Mouse (Mus musculus) left cerebral cortex, adult 2 months (tissue): ENCODE results near the gene Col6a2. TPM values are rescaled to one million over a fixed set of nuclear protein-coding genes. Genes with fewer than 3 reads are reported as not detected.

Source experiments
- DNase-seq, 2 experiments: peaks; one replicate each; pipeline ENCODE4 v3.0.0; 2021 to 2022; ENCODE audit warnings: low spot score in 2 of 2, mixed read lengths in 1 of 2; ENCODE audit errors: extremely low spot score in 1 of 2
- H3K27ac ChIP-seq: fragments of 200-600 bp; 2 replicates; pipeline ENCODE4 v1.8.1; 2022
- H3K4me3 ChIP-seq: fragments of 200-600 bp; 2 replicates; pipeline ENCODE4 v1.8.1; 2022
- CTCF ChIP-seq: fragments of 200-600 bp; IDR thresholded peaks from 2 replicates; pipeline ENCODE4 v1.8.1; 2022; ENCODE audit warnings: antibody characterized with exemption, mild to moderate bottlenecking, moderate library complexity
- intact Hi-C: fragments of 180-260 bp; cut with DNase I; formaldehyde crosslinking; loops from one replicate; pipeline ENCODE4 v1.15.1; 2025
- total RNA-seq, 2 experiments: library from RNA; stranded (reverse); gene quantifications; 2 replicates each; pipeline ENCODE4 v1.2.3; 2021

Col6a2 gene
- total RNA-seq, 2 experiments from 2014 or later: 9.1 to 9.5 TPM

- intact Hi-C loops: no loop called here
- Histone ChIP-seq H3K4me3 (no peak overlapping the region), H3K27ac (no peak overlapping the region)
- TF ChIP-seq CTCF: no peak
- DNase-seq: peak in 1 of 2 experiments; percentile 43
These were observed 25.3 kb upstream of the Col6a2 start for GRCm38 (mm10) chr10:76648738-76649137.

GRCm38 (mm10) chr10:76647390-76647789, 24.0 kb upstream of the Col6a2 start:
- DNase-seq: no peak
- TF ChIP-seq CTCF: no peak
- no peak overlapping the region for H3K27ac ChIP-seq
- intact Hi-C loops: no loop called here
- no peak overlapping the region for H3K4me3 ChIP-seq

DNA sequence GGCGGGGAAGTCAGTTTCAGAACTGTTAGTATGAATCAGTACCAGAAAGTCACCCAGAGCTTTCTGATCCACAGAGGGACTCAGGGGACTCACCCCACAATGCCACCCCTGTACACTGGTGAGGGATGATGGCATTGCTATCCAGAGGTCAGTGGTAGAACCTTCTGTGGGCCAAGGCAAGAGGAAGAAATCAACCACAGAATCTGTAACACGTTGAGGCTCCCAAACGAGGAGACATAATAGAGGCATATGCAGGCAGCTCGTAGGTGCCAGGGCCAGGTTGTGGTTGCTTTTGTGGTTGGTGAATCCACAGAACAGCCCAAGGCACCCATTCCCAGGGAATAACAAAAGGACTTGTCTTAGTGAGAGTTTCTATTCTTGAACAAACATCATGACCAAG, 22.3 kb upstream of the Col6a2 start:
- no peak for TF ChIP-seq CTCF
- Histone ChIP-seq H3K27ac (no peak overlapping the region), H3K4me3 (no peak overlapping the region)
- intact Hi-C loops: no loop called here
- no peak for DNase-seq

DNA sequence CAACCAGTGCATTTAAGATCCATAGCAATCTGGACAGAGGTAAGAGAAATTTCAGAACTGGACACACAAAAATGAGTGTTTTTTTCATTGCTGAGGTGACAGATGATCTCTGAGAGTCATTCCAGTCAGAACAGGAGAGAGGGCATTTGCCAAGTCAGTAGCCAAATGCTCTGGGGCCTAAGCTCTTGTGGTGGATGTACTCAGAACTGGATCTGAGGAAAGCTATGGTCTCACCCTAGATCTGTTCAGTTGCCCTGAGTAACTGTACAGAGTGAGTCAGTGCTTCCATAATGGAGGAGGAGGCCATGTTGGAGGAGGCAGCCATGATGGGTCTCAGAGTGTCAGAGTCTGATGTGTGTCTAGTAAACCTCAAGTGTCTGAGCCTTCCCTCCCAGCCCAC, 21.6 kb upstream of the Col6a2 start:
- DNase-seq: no peak
- no peak for TF ChIP-seq CTCF
- Histone ChIP-seq H3K4me3 (no peak overlapping the region), H3K27ac (no peak overlapping the region)
- intact Hi-C loops: no loop called here

DNA sequence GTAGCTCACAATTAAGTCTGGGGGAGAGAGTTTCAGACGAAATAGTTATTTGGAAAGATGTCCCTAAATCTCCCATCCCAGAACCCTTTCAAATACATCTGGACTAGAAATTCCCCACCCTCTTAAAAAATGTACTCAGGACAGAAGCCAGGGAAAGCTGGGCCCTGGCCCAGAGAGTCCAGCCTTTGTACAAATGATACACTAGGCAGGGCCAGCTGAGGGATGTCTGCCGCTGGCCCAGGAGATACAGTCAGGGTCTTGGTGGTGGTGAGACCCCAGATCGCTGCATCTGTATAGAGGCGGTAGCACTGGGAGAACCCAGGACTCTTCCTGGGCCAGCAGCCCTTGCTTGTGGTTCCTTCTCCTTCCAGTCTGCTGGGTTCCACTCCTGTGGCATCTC, 20.6 kb upstream of the Col6a2 start:
- no peak for DNase-seq
- intact Hi-C loops: no loop called here
- no peak for TF ChIP-seq CTCF
- Histone ChIP-seq H3K27ac (no peak overlapping the region), H3K4me3 (no peak overlapping the region)

GRCm38 (mm10) chr10:76643446-76643845, 20.0 kb upstream of the Col6a2 start:
- no peak for DNase-seq
- TF ChIP-seq CTCF: no peak
- intact Hi-C loops: no loop called here
- peak overlapping the region; percentile 53 for H3K27ac ChIP-seq
- H3K4me3 ChIP-seq: no peak overlapping the region

DNA sequence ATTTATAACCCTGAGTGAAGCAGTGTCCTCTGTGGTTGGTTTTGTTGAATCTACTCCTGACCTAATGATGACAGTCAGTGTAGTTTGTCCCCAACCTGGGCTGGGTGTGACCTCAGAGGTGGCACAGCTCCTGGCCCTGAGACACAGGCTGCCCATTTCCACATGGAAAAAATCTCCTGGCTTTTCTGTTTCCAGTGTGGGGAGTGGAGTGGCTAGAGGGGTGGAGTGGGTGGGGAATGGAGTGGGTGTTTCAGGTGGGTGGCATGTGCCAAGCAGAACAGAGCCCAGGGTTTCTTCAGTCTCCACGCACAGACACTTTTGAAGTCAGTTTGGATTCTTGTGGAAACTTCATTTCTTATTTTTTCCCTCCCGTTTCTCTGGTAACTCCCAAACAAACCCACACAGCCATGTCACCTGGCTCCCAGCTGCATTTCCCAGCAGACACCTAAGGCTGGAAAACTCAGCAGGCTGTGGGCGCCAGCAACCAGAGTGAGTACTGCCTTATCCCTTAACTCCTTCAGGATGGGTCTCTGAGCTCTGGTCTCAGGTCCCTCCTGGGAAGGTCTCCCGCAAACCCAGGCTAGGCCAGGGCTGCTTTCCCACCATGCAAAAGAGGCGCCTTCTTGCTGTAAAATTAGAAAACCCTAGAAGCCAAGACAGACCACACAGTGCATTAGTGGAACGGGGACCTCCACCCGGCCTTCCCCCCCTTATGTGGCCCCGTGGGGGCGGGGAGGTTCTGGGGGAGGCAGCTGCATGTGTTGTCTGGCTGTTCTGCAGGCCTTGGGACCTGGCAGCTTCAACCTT, 19.4 kb upstream of the Col6a2 start:
- intact Hi-C loops: no loop called here
- no peak for TF ChIP-seq CTCF
- no peak overlapping the region for H3K4me3 ChIP-seq
- peak overlapping the region; percentile 53 for H3K27ac ChIP-seq
- DNase-seq: peak; percentile 30 to 45

GRCm38 (mm10) chr10:76641894-76642627, 18.6 kb upstream of the Col6a2 start:
- H3K4me3 ChIP-seq: no peak overlapping the region
- no peak overlapping the region for H3K27ac ChIP-seq
- TF ChIP-seq CTCF: no peak
- DNase-seq: no peak
- intact Hi-C loops: no loop called here

GRCm38 (mm10) chr10:76639952-76640351, 16.5 kb upstream of the Col6a2 start:
- no peak for DNase-seq
- intact Hi-C loops: no loop called here
- no peak for TF ChIP-seq CTCF
- H3K4me3 ChIP-seq: no peak overlapping the region
- no peak overlapping the region for H3K27ac ChIP-seq

DNA sequence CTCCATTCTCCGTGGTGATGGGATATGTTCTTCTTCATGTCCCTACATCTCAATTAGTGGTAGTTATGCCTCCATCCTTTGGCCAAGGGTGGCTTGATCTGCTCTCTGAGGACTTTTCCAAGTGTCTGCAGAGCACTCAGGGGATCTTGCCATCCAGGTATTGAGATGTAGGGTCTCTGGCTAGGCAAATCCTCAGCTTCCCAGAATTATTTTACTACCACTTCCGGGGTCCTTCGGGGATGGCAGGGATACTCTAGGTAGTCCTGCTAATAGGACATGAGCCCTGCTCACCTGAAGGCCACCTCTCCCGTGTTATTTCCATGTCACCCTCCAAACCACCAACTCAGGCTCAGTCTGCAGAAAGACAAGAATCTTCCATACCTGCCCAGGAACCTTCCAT, 13.2 kb upstream of the Col6a2 start:
- no peak for TF ChIP-seq CTCF
- no peak overlapping the region for H3K27ac ChIP-seq
- no peak for DNase-seq
- intact Hi-C loops: no loop called here
- no peak overlapping the region for H3K4me3 ChIP-seq

- TF ChIP-seq CTCF: no peak
- Histone ChIP-seq H3K4me3 (no peak overlapping the region), H3K27ac (no peak overlapping the region)
- intact Hi-C loops: no loop called here
- no peak for DNase-seq
These were observed 12.6 kb upstream of the Col6a2 start for GRCm38 (mm10) chr10:76636026-76636425.

DNA sequence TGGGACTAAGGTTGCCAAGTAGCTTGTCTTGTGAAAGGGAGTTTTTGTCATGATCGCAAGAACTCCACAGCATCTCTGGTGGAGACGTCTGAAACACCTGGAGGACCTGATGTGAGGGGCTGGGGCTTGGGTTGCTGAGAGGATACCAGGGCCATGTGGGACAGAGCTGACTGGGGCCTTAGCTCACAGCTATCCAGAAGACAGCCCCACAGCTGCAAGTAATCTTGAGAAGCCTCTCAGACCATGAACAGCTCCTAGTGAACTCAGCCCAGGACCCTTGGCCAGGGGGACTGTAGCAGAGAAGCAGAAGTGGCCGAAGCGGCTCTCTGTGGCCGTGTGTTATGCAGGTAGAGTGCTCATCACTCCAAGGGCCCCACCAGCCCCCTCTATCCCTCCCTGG, 11.2 kb upstream of the Col6a2 start:
- Histone ChIP-seq H3K27ac (no peak overlapping the region), H3K4me3 (no peak overlapping the region)
- intact Hi-C loops: no loop called here
- DNase-seq: no peak
- TF ChIP-seq CTCF: no peak
